Mouse (Mus musculus) hematopoietic stem cell, adult 5-6 weeks (primary cell): ENCODE results near the gene Prpf6. TPM values are rescaled to one million over a fixed set of nuclear protein-coding genes. Genes with fewer than 3 reads are reported as not detected.

ENCODE experiments used
- ATAC-seq, 2 experiments: fragments of 125-278 bp in 1 of 2; replicated peaks in 1 of 2; 2 replicates each; pipeline ENCODE4 v1.8.0; 2016 to 2017; ENCODE audit warnings: inconsistent platforms in 2 of 2, mild to moderate bottlenecking in 2 of 2, moderate number of reproducible peaks in 2 of 2, low read depth in 1 of 2, moderate TSS enrichment in 1 of 2; ENCODE audit not compliant: low FRiP score in 2 of 2, poor library complexity in 2 of 2, severe bottlenecking in 2 of 2, insufficient read depth in 1 of 2, low TSS enrichment in 1 of 2
- total RNA-seq: library from RNA; stranded (forward); fragments of 172-1452, 232-1000 nt; gene quantifications from 2 replicates; pipeline ENCODE4 v1.2.3, GENCODE M21; 2017

Prpf6 gene
- total RNA-seq, 1 experiment from 2014 or later = 120 TPM

DNA sequence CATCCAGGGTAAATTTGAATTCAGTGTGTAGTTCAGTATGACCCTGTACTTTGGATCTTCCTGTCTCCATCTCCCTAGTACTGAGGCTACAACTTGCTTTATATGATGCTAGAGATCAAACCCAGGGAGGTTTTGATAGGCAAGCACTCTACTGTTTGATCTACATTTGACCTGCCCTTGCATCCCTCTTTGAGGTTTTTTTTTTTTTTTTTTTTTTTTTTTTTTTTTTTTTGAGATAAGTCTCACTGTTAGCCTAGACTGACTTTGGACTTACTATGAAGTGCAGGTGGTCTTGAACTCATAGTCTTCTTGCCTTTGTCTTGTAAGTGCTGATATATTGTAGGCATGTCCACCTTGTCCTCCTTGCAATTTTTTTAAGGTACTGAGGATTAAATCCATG is 36.8 kb downstream of the Prpf6 start:
- ATAC-seq = no peak

DNA sequence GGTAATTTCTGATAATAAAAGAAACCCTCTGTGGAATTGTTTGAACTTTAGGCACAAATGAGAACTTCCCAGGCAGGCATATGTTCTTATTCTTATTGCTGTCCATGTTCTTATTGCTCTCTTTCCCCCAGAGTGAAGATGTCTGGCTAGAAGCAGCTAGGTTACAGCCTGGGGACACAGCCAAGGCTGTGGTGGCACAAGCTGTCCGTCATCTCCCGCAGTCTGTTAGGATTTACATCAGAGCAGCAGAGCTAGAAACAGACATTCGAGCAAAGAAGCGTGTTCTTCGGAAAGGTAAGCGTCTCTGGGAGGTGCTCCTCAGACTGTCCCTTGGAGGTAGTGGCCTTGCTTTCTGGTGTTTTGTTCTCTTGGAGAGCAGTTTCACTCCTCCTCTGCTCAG is 41.0 kb downstream of the Prpf6 start:
- no peak for ATAC-seq

DNA sequence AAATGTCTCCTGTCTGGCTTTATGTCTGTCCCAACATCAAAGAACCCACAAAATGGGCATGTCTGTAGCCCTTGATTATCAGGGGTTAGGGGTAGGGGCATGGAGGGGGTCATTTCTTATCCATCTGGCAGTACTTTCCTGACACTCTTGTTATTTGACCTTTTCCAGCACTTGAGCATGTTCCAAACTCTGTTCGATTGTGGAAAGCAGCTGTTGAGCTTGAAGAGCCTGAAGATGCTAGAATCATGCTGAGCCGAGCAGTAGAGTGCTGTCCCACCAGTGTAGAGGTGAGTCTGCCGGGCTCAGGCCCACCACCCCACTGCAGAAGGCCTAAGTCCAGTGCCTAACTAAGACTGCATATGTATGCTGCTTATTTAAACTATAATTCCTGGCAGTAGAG is 44.2 kb downstream of the Prpf6 start:
- ATAC-seq = no peak

DNA sequence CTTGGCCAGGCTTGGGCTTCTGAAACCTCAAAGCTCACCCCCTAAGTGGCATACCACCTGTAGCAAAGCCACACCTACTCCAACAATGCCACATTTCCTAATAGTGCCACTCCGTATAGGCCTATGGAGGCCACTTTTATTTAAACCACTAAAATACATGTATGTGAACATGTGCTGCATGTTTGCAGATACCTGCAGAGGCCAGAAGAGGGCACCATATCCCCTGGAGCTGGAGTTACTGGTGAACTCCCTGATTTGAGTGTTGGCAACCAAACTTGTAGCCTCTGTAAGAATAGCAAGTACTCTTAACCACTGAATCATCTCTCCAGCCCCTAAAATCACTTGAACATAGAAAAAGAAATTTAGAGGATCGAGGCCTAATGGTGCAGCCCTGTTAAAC is 52.7 kb downstream of the Prpf6 start:
- peak; percentile 68 to 76; a peak in 3 of 4 replicates for ATAC-seq

DNA sequence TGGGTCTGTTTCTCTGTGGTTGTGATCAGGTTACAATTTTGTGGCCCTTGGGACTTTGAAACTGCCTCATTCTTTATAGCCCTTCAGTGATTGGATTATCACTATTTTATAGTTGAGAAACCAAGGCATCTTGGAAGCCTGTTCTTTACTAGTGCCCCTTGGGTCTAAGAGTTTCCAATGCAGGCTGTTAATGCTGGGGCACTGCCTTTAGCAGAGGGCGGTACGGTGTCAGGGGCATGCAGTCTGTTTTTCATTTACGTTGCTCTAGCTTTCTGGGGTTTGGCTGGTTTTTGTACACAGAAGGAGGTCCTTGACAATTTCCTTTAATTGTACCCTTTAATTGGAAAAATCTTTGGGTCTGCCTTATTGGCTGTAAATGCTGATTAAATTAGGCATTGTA is 54.0 kb downstream of the Prpf6 start:
- ATAC-seq = no peak

DNA sequence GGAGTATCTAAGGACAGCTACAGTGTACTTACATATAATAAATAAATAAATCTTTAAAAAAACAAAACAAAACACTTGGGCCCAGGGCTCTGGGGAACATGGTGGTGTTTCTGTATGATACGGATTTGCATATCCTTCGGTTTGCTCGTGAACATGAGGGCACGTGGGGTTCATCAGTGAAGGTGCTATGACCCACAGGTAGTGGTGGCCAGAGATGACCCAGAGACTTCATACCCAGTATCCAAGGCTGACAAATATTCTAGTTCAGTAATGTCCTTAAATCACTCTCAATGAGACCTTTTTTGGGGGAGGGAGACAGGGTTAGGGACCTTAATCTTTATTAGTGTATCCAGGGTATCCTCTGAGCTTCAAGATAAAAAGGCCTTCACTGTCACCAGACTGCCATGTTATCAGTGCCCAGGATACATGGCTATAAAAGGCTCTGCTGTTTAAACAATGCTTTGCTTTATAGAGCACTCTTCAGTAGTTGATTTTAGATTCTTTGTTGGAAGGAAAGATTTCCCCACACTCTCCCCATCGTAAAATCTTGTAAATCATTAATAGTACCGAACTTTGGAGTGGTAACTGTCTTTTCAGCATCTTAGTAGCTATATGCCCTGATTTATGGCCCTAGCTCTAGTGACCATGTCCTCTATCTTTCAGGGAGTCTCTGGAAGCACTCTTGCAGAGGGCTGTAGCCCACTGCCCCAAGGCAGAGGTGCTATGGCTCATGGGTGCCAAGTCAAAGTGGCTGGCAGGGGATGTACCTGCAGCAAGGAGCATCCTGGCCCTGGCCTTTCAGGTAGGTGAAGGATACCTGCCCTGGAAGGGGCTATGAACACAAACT is 55.2 kb downstream of the Prpf6 start:
- ATAC-seq = no peak

DNA sequence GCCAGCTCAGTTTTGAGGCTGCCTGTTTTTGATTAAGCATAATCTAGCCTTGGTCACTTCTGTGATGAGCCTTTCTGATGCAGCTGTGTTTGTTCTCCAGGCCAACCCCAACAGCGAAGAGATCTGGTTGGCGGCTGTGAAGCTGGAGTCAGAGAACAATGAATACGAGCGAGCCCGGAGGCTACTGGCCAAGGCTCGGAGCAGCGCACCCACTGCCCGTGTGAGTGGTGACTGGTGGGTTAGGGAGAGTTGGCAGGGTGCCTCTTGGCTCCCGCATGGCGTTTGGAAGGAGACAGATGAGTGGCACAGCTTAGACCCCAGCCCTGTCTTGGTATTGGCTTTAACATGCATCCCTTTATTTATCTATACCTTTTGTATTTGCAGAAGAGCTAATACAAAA is 57.3 kb downstream of the Prpf6 start:
- ATAC-seq = no peak

DNA sequence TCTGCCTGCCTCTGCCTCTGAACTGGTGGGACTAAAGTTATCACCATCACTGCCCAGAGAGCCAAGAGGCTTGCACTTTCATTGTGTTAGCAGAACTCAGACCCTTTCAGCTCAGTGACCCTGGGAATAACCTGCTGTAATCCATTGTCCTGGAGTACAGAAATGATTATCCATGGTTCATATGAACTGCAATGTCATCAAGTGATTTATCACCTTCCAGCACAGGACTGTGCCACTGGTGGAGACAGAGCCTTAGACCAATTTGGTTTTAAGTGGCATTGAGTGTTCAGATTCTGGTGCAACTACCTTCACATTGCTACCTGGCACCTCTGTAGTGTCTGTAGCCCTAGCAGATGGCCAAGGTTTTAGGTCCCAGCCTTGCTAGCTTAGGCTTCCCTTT is 61.4 kb downstream of the Prpf6 start:
- ATAC-seq = no peak

DNA sequence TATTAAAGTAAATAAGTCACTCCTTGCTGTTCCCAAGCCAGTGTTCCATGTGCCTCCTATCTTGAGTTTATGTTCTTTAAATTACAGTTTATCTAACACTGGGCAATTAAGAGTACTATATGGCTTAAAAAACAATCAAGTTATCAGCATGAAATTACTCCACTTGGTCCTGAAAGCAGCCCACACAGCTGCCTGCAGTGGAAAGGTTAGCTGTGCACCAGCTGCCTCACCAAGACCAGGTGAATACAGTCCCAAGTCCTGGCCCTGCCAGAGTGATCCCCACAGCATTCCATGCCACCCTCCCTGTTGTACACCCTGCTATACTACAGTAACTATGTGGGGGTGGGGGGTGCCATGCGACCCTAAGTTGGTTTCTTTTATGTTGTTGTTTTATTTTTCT is 61.9 kb downstream of the Prpf6 start:
- ATAC-seq = no peak

DNA sequence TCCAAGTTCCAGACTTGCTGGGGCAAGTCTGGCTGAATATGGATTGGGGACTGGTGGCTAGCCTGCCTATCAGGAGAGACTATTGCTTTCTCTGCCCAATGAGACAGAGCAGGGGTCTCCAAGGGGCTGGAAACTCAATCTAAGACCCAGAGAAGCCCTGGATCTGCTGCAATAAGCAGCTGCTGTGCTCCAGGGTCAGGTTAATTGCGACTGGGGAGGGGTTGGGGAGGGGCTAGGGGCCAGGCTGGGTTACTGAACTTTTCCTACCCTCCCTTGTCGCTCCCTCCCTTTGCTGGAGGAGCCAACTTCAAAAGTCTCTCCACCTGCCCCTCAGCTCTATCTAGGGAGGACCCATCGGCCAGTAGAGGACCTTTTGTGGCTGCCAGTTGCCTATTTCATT is 65.1 kb downstream of the Prpf6 start, which contains the start of gene Gm29797:
TSS of gene Gm29797 (plus strand) at position 301 of the 400 bp plus-strand sequence.
- ATAC-seq = no peak

DNA sequence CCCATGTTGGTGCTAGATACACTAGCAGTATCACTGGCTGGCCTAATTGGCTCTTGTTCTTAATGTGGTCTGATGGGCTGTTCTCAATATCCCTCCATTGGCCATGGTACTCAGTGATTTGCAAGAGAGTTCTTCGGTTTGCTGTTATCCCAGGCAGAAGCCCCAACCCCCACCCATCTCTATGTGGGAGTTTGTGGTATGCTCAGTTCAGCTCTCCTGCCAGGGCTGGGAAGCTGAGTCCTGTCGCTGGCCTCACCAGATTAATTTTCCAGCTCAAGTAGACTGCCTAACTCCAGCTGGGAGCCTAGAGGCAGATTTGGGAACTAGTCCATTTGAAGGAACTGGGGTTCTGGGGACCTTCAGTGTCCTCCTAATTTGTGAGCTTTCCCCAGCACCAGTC is 65.8 kb downstream of the Prpf6 start:
- ATAC-seq = no peak

DNA sequence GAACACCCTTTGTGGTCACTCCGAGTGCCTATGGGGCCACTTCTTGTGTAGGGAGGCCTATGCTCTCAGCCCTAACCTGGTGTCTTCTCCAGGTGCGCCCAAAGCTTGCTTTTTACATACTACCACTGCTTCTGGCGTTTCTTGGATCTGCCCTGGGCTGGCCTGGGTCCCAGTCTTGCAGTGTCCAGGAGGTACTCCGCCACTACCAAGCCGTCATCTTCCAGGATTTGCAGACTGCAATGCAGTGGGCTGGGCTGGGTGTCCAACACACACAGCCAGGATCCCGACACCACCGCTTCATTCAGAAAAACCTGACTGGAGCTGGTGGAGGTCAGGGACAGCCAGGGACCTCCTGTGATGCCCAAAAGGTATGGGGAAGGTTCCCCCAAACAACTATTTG is 66.9 kb downstream of the Prpf6 start:
- no peak for ATAC-seq

DNA sequence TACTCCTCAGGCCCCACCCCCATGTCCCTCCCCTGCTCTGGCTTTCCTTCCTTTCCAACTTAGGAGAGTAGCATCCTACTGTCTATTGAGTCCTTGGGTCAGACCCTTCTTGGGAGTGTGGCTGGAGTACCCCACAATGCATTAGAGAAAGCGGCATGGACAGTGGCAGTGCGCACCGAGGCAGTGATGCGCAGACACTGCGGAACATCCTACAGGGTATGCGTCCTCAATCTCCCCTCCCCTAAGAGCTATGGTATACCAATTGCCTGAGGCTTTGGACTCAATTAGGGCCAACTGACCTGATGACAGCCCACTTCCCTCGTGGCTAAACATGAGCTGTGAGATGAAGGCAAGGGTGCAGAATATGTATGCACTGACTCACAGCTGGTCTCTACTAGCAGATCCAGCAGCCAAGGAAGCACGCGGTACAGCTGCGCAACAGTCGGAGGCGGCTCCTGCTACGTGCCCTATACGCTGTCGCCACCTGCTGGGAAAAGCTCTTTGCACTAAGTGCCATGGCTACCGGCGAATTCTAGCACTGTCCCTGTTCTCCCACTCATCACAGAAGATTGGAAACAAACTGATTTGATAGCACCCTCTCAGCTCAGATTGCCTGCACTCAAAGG is 67.4 kb downstream of the Prpf6 start:
- ATAC-seq = peak; percentile 56 to 65

DNA sequence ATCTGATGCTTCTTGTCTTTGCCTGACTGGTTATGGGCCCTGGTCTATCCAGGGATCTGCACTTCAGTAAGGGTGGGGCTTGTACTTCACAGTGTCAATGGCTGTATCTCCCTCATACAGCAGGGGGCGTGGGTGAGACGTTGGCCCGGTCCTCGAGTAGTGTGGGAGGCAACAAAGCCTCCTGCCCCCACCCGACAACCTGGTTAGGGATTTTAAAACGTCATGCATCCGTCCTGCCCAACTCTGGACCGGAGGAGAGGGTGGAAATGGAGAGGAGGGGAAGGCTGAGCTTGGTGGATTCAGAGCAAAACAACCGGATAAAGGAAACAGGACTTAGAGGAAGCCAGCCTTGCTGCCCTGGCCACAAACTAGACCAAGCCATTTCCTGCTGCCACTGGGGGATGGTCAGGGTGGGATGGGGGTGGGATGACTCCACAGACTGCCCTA is 68.0 kb downstream of the Prpf6 start:
- ATAC-seq = peak; percentile 89 to 90

DNA sequence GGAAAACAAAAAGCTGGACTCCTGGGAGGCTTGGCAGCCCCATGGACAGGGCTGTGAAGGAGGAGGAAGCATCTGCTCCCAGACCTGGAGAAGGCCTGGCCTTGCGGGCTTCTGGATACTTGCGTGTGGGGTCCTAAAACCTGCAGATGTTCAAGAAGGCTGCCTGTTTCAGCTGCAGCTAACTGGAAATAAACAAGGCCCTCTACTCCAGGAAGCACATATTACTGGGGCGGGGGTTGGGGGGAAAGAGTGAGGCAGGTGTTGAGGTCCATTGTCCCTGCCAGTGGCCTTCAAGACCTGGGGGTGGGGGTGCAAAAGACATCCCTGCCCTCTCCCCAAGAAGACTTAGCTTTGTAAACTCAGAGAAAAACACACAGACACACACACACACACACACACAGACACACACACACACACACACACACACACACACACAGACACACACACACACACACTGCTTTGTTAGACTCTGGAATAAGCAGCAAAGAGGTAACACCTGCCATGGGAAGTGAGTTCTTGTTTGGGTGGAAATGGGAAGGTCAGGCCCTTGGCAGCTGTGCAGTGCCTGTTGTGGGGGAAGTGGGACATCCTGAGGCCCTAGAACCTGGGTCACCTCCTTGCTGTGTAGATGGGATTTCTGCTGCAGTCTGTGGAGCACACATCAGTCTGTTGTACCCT is 71.1 kb downstream of the Prpf6 start:
- ATAC-seq = no peak

DNA sequence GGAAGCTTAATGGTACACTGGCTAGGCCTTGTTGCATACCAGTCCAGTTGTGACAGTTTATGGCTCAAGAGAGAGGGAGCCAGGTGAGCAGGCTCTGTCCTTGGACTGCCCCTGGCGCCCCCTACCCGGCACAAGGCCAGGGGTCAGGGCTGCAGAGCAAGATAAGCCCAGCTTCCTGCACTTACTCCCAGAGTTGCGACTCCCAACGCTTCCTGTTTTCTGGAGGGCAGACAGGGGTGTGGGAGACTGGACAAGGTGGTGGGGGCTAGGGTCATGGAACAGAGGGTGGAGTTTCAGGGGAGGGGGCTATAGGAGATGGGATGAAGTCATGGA is 71.6 kb downstream of the Prpf6 start:
- ATAC-seq = no peak

DNA sequence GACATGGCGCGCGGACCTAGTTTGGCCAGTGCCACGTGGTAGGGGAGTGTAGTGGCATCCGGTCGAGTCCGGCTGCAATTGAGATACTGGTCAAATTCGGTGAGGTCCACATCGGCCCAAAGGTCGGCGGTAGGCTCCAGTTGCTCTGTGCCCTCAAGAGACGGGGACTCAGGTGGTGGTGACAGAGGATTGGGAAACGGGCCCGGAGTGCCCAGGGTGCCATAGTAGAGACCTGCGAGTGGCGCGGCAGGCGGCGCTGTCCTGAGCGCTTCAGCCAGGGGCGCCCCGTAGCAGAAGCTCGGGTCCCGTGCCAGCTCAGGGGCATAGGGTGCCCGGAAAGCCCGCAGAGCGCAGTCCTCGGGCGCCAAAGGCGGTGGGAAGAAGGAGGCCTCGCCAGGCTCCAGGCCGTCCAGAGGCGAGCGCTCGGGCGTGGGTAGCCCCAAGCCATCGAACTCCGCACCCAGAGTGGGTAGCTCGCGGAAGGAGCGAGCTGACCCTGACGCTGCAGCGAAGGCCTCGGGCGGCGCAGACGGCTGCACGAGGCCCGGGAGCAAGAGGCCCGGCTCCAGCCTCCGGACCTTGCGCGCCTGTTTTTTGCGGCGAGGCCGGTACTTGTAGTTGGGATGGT is 78.7 kb downstream of the Prpf6 start:
- ATAC-seq = peak; percentile 7 to 50; a peak in 2 of 4 replicates

DNA sequence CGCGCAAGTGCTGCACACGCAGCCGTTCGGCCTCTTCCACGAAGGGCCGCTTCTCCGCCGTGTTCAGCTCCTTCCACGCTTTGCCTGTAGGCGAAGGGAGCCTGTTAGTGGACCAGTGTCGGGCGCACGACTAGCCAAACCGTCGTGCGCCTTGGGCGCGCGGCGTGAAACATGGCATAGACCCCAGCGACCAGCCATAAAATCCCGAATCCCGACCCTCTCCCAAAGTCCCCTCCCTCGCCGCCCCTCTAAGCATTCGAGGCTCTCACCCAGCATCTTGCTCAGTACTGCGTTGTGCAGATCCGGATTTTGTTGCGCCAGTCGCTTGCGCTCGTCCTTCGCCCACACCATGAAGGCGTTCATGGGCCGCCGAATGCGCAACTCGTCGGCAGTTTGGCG is 79.2 kb downstream of the Prpf6 start:
- ATAC-seq = no peak
